Mouse (Mus musculus) lung, postnatal 4 days (tissue): ENCODE results near the gene Olfr1340.

ENCODE experiments used
- DNase-seq, 2 experiments: peaks; one replicate each; pipeline ENCODE4 v3.0.0; 2021

Gene Olfr1340

GRCm38 (mm10) chr4:118719838-118720237, at the start of gene Olfr1340:
Gene Olfr1340, plus strand, starts transcription at chr4:118720138.
- no peak for DNase-seq

GRCm38 (mm10) chr4:118687086-118687485, 32.9 kb upstream of the Olfr1340 start:
- no peak for DNase-seq

- no peak for DNase-seq
Observed at GRCm38 (mm10) chr4:118692412-118692973, 27.4 kb upstream of the Olfr1340 start, which contains the start of gene Olfr1342. Gene Olfr1342, minus strand, starts transcription at chr4:118692756.

GRCm38 (mm10) chr4:118693812-118694211, 26.1 kb upstream of the Olfr1340 start:
- DNase-seq: no peak

GRCm38 (mm10) chr4:118703223-118703622, 16.7 kb upstream of the Olfr1340 start, which contains the start of gene Olfr1341:
Gene Olfr1341, plus strand, starts transcription at chr4:118703523.
- no peak for DNase-seq

- DNase-seq: no peak
Observed at GRCm38 (mm10) chr4:118708086-118708485, 11.9 kb upstream of the Olfr1340 start.

- no peak for DNase-seq
Observed at GRCm38 (mm10) chr4:118711656-118712055, 8.3 kb upstream of the Olfr1340 start.

GRCm38 (mm10) chr4:118721742-118722483, 2.0 kb downstream of the Olfr1340 start:
- DNase-seq: no peak

- no peak for DNase-seq
Observed at GRCm38 (mm10) chr4:118731875-118732274, 11.9 kb downstream of the Olfr1340 start, which contains the start of gene Olfr1339. Gene Olfr1339, plus strand, starts transcription at chr4:118732175.

GRCm38 (mm10) chr4:118739574-118739973, 19.6 kb downstream of the Olfr1340 start:
- no peak for DNase-seq

GRCm38 (mm10) chr4:118740988-118741698, 21.2 kb downstream of the Olfr1340 start:
- no peak for DNase-seq

GRCm38 (mm10) chr4:118741881-118742280, 21.9 kb downstream of the Olfr1340 start:
- no peak for DNase-seq

- DNase-seq: no peak
Observed at GRCm38 (mm10) chr4:118758637-118759036, 38.7 kb downstream of the Olfr1340 start, which contains the start of gene Olfr1338. Gene Olfr1338, minus strand, starts transcription at chr4:118758737.
